Mouse (Mus musculus): ENCODE measurements around the gene Gm19426.

GRCm38 (mm10) chr2:84716423-84717355 is 26.8 kb downstream of the Gm19426 start:
- TF ChIP-seq CTCF (IDR thresholded peaks at IDR 0.05; ENCODE audit: low read depth, low read length): no peak
- no peak for TF ChIP-seq POLR2A (IDR thresholded peaks at IDR 0.05; ENCODE audit: insufficient read depth, low read length)
